Mouse (Mus musculus): ENCODE results near the gene Lyrm7.
"Not testable (repeated sequence)": the region's sequence is repeated elsewhere in the genome, so short reads cannot be mapped to it uniquely, and the experiment has no call there.

Gene Lyrm7

DNA sequence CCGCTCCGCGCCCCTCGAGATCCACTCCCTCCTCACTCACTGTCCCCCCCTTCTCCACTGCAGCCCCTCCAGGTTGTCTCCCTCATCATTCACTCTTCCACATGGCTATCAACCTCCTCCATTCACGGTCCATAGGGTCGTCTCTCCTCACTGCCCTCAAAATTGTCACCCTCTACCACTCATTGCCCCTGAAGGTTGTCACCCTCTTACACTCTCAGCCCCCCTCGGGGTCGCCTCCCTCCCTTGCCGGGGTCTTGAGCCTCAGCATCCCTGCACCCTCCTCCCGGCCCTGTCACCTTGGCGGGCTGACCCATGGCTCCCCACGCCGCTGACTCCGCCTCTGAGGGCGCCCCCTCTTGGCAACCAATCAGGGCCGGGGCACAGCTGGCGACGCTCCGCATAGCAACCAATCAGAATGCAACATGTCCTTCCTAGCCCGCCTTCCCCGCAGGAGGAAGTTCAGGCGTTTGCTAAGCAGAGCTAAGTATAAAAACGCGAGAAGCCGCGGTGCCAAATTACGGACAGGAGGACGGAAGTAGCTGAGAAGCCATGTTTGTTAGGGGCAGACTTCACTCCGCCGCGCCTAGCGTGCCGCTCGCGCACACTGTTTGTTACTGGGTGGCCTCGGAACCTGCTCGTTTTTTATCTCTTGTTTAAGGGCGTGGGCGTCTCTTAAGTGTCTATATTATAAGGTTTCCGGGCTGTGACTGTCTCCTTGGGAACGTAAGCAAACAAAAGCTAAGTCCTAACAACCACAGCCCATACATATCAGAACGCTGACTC is at the start of gene Lyrm7:
Gene Lyrm7 (minus strand): TSS at position 661 of the 783 bp plus-strand sequence.
- DNase-seq (ENCODE audit: inconsistent ontology term): peak; percentile 97

DNA sequence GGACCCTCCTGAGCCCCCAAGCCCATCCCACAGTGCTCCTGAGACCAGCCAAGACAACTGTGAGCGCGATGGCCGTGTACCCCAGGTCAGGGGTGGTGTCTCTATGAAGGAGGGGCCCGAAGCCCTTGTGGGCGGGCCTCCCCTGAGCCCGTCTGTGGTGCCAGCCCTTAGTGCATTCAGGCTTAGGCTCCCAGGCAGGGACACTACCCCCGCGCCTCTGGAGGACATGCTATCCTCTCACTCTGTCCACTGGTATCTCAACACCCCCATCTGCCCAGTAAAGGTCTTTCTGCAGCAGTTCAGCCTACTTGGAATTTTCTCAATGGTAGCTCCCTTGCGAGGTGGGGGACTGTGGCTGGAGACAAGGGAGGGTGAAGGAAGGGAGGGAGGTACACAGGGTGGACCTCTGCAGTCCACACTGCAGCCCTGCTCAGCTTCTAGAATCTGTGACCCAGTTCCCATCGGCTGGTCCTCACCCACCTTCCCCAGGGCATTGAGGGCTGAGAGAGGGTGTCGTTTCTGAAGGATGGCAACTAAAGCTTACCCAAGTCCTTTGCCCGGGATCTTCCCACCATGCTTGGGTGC is 49.5 kb upstream of the Lyrm7 start:
- DNase-seq (ENCODE audit: inconsistent ontology term): no peak

- DNase-seq (ENCODE audit: inconsistent ontology term): no peak
Measured at GRCm38 (mm10) chr11:54909273-54909672, 48.6 kb upstream of the Lyrm7 start.

GRCm38 (mm10) chr11:54907259-54907658 is 46.5 kb upstream of the Lyrm7 start:
- DNase-seq (ENCODE audit: inconsistent ontology term): no peak

- no peak for DNase-seq (ENCODE audit: inconsistent ontology term)
Measured at GRCm38 (mm10) chr11:54906466-54906865, 45.8 kb upstream of the Lyrm7 start.

- no peak for DNase-seq (ENCODE audit: inconsistent ontology term)
Measured at GRCm38 (mm10) chr11:54905931-54906330, 45.2 kb upstream of the Lyrm7 start.

GRCm38 (mm10) chr11:54905086-54905485 is 44.4 kb upstream of the Lyrm7 start:
- DNase-seq (ENCODE audit: inconsistent ontology term): no peak

- DNase-seq (ENCODE audit: inconsistent ontology term): no peak
Measured at GRCm38 (mm10) chr11:54903940-54904706, 43.4 kb upstream of the Lyrm7 start.

DNA sequence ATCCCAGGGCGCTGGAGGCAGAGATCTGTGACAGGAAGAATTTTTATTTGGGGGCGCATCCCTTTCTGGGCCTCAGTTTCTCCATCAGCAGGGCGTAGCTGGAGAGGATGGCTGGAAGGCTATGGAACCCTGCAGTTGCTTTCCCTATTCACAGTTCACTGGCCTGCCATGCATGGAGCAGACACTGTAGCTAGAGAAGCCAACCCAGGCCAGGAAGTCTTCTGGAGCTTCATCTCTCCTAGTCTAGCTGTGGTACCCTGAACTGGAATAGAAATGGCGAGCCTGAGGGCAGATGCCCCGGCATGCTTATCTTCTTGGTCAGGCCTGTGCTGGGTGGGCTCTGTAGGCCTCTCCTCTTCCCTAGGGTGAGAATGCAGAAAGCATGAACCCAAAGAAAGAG is 42.6 kb upstream of the Lyrm7 start:
- no peak for DNase-seq (ENCODE audit: inconsistent ontology term)

- DNase-seq (ENCODE audit: inconsistent ontology term): peak; percentile 77
Measured at GRCm38 (mm10) chr11:54902333-54903323, 41.9 kb upstream of the Lyrm7 start, which contains the start of gene Gpx3. TSS of gene Gpx3 (plus strand) at chr11:54902453.

- no peak for DNase-seq (ENCODE audit: inconsistent ontology term)
Measured at GRCm38 (mm10) chr11:54899657-54900056, 38.9 kb upstream of the Lyrm7 start.

DNA sequence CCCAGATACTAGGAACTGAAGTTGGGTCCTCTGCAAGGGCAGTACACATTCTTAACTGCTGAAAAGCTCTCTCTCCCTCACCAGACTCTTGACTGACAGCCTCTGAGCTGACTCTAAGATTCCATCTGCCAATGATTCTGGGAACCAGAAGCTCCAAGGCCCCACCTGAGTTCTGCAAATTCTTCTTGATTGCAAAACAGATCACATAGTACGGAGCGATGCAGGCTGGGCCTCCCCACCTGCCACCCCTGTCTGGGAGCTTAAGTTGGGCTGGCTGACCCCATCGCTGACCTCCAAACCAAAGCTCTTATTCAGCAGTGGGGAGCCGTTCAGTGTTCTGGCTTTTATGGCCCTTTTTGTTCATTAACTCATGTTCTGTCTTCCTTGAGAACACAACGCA is 36.8 kb upstream of the Lyrm7 start:
- no peak for DNase-seq (ENCODE audit: inconsistent ontology term)

GRCm38 (mm10) chr11:54896646-54897045 is 35.9 kb upstream of the Lyrm7 start:
- DNase-seq (ENCODE audit: inconsistent ontology term): not testable (repeated sequence)

DNA sequence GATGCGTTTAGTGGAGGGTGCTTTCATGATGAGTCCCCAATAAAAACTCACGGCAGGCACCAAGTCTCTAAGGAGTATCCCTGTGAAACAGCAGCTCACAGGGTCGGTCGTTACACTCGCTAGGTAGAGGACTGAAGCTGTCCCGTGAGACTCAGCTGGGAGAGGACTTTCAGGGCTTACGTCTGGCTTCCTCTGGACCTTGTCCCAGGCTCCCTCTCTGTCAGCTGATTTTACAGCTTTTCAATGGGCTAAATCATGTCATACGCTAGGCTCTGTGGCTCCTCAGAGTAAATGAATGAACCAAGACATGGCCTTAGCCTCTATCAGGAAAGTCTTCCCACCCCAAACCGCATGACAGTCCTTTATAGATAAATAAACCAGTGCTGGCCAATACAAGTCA is 33.9 kb upstream of the Lyrm7 start:
- no peak for DNase-seq (ENCODE audit: inconsistent ontology term)

- no peak for DNase-seq (ENCODE audit: inconsistent ontology term)
Measured at GRCm38 (mm10) chr11:54892091-54892490, 31.4 kb upstream of the Lyrm7 start.

DNA sequence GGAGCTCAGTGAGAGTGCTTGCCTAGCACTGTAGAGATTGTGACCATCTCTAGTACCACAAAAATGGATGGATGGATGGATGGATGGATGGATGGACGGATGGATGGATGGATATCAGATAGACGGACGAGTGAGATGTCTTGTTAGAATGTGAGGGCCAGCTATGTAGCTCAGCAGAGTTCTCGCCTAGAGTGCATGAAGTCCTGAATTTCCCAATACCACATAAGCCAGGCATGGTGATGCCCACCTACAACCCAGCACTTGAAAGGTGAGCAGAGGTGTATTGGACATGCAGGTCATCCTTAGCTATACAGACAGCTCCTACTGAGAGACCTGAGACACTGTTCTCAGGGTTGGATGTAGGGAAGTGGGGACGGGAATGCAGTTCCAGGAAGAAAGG is 30.6 kb upstream of the Lyrm7 start:
- no peak for DNase-seq (ENCODE audit: inconsistent ontology term)

GRCm38 (mm10) chr11:54887927-54888326 is 27.2 kb upstream of the Lyrm7 start:
- no peak for DNase-seq (ENCODE audit: inconsistent ontology term)

GRCm38 (mm10) chr11:54885406-54885805 is 24.7 kb upstream of the Lyrm7 start:
- no peak for DNase-seq (ENCODE audit: inconsistent ontology term)

GRCm38 (mm10) chr11:54884937-54885336 is 24.2 kb upstream of the Lyrm7 start:
- DNase-seq (ENCODE audit: inconsistent ontology term): no peak

DNA sequence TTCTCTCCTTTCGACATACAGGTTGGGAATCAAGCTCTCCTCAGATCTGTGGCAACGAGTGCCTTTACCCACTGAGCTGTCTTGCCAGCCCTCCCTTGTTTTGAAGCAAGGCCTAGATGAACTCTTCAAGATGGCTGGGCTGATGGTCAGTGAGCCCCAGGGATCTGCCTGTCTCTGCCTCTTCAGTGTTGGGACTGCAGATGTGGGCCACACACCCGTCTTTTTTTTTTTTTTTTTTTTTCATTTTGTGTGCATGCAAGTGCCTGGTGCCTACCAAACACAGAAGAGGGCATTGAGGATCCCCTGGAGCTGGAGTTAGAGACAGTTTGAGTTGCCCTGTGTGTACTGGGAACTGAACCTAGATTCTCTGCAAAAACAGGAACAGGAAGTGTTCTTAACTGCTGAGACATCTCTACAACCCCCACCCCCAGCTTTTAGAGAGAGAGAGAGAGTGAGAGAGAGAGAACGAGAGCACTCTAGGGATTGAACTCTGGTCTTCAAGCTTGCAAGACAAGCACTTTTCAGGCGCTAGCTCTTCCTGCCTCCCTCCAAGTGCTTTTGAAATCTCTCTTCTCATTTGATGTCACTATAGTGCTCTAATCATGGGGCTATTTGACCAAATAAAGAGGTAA is 23.6 kb upstream of the Lyrm7 start:
- no peak for DNase-seq (ENCODE audit: inconsistent ontology term)

GRCm38 (mm10) chr11:54882671-54883070 is 22.0 kb upstream of the Lyrm7 start:
- DNase-seq (ENCODE audit: inconsistent ontology term): peak; percentile 91
